Mouse (Mus musculus): ENCODE results near the gene Cebpg.

GRCm38 (mm10) chr7:35054977-35055618 lies 1.3 kb downstream of the Cebpg start:
- TF ChIP-seq CTCF (IDR thresholded peaks at IDR 0.05; ENCODE audit: control insufficient read depth, insufficient read depth, insufficient read length) (no peak), MYOG (IDR thresholded peaks at IDR 0.05; ENCODE audit: control insufficient read depth, extremely low read depth, insufficient read length) (no peak), USF1 (IDR thresholded peaks at IDR 0.05; ENCODE audit: low read depth) (no peak), MAX (IDR thresholded peaks at IDR 0.05) (no peak)

Data from C2C12 (cell line).